Mouse (Mus musculus) small intestine, adult 2 months (tissue): ENCODE measurements around the gene Xpnpep3.

Experiments
- CTCF ChIP-seq: fragments of 200-500 bp; IDR thresholded peaks from 2 replicates; pipeline ENCODE4 v1.5.1; 2012; ENCODE audit warnings: low read depth, mild to moderate bottlenecking, control low read depth, inconsistent platforms, low read length, moderate library complexity, mixed read lengths; ENCODE audit not compliant: insufficient replicate concordance, insufficient read length; ENCODE audit errors: extremely low read depth
- POLR2A ChIP-seq: fragments of 200-500 bp; IDR thresholded peaks from 2 replicates; pipeline ENCODE4 v1.6.1; 2012; ENCODE audit warnings: low read depth, mild to moderate bottlenecking, control low read depth, inconsistent platforms, low read length, moderate library complexity

DNA sequence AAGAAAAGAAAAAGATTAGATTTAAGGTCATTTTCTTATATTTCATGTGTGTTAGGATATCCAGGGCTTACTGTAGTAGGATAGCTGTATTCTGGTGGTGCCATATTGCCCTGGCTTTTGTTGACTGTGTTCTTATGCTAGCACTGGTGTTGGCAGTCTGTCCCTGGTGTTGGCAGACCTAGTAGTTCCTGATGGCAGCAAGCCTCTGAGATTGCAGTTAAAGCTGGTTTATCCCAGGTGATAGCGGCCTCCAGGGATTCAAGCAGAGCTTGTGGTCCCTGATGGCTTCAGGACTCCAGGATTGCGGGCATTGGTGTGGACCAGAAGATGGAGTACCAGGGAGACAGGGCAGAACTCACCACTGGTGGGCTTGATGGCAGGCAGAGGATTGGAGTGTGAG is 103.5 kb downstream of the Xpnpep3 start:
- no peak for TF ChIP-seq POLR2A
- no peak for TF ChIP-seq CTCF
